Mouse (Mus musculus) liver, embryonic 13.5 days (tissue): ENCODE measurements at regions not wholly inside any gene's neighbourhood (a gene's known extent, or its start where the extent isn't known, plus 50 kb on each side); places are given as distances from the start of the nearest gene placed in this dataset.

ENCODE experiments used
- ATAC-seq: fragments of 200-750 bp; cut with Nextera tagmentation; 2 replicates; pipeline ENCODE4 v1.8.0; 2017; ENCODE audit warnings: low read depth, mild to moderate bottlenecking, moderate number of reproducible peaks, moderate library complexity
- DNase-seq: peaks from one replicate; pipeline ENCODE4 v3.0.0; 2022
- H3K27ac ChIP-seq: fragments of 300-500 bp; sonication (generic); 2 replicates; pipeline ENCODE4 v1.5.1; 2015; ENCODE audit warnings: moderate library complexity, mild to moderate bottlenecking, inconsistent platforms
- H3K27me3 ChIP-seq: fragments of 300-500 bp; sonication (generic); 2 replicates; pipeline ENCODE4 v1.6.1; 2015; ENCODE audit warnings: mild to moderate bottlenecking, inconsistent platforms
- H3K36me3 ChIP-seq: fragments of 300-500 bp; sonication (generic); 2 replicates; pipeline ENCODE4 v1.6.1; 2015; ENCODE audit warnings: mild to moderate bottlenecking, inconsistent platforms
- H3K4me1 ChIP-seq: fragments of 300-500 bp; sonication (generic); replicated peaks from 2 replicates; pipeline ENCODE4 v1.6.1; 2015; ENCODE audit warnings: inconsistent platforms
- H3K4me2 ChIP-seq: fragments of 300-500 bp; sonication (generic); 2 replicates; pipeline ENCODE4 v1.6.1; 2015; ENCODE audit warnings: inconsistent platforms, mild to moderate bottlenecking, moderate library complexity
- H3K4me3 ChIP-seq: fragments of 300-500 bp; sonication (generic); replicated peaks from 2 replicates; pipeline ENCODE4 v1.5.1; 2015; ENCODE audit warnings: mild to moderate bottlenecking, inconsistent platforms
- H3K9ac ChIP-seq: fragments of 300-500 bp; sonication (generic); 2 replicates; pipeline ENCODE4 v1.6.1; 2015; ENCODE audit warnings: mild to moderate bottlenecking, inconsistent platforms
- H3K9me3 ChIP-seq: fragments of 300-500 bp; sonication (generic); replicated peaks from 2 replicates; pipeline ENCODE4 v1.6.1; 2016; ENCODE audit warnings: inconsistent platforms
- WGBS: fragments of 180-500 bp; shearing (Covaris S2); methylation state at CpG from one replicate; pipeline ENCODE4 v1.1.7; 2015; ENCODE audit not compliant: insufficient replicate concordance; 5-methylcytosine and 5-hydroxymethylcytosine counted together

GRCm38 (mm10) chr2:128240536-128241279 is 114.9 kb downstream of the Bcl2l11 start:
- Histone ChIP-seq H3K27me3 (no peaks in the 10 kb centered on the region), H3K4me2 (no peak overlapping the region), H3K4me3 (no peak overlapping the region), H3K9me3 (no peaks in the 10 kb centered on the region), H3K27ac (no peak overlapping the region), H3K4me1 (no peaks in the 10 kb centered on the region; the same call in 1 of the 2 replicates), H3K9ac (no peak overlapping the region), H3K36me3 (no peaks in the 10 kb centered on the region)
- ATAC-seq = no peak
- no peak for DNase-seq
- WGBS = 35% methylated on average over 9 of the region's 9 CpGs

GRCm38 (mm10) chr2:128241280-128241665 is 115.4 kb downstream of the Bcl2l11 start:
- ATAC-seq (no peak), DNase-seq (no peak)
- Histone ChIP-seq H3K4me3 (no peak overlapping the region), H3K4me2 (no peak overlapping the region), H3K9me3 (no peaks in the 10 kb centered on the region), H3K27me3 (no peaks in the 10 kb centered on the region), H3K9ac (no peak overlapping the region), H3K36me3 (no peaks in the 10 kb centered on the region), H3K4me1 (no peaks in the 10 kb centered on the region; the same call in 1 of the 2 replicates), H3K27ac (no peak overlapping the region)
- WGBS = 26% methylated on average over 3 of the region's 3 CpGs

GRCm38 (mm10) chr2:128245544-128245943 is 119.7 kb downstream of the Bcl2l11 start:
- no peak overlapping the region for H3K27ac ChIP-seq
- no peaks in the 10 kb centered on the region for H3K9me3 ChIP-seq
- H3K4me3 ChIP-seq = no peak overlapping the region
- H3K4me1 ChIP-seq = no peaks in the 10 kb centered on the region; the same call in 1 of the 2 replicates
- no peaks in the 10 kb centered on the region for H3K36me3 ChIP-seq
- no peak for DNase-seq
- no peaks in the 10 kb centered on the region for H3K27me3 ChIP-seq
- H3K9ac ChIP-seq = no peak overlapping the region
- no peak overlapping the region for H3K4me2 ChIP-seq
- ATAC-seq = no peak
- WGBS = 71% methylated on average over 10 of the region's 10 CpGs

- Histone ChIP-seq H3K4me3 (no peak overlapping the region), H3K4me2 (no peak overlapping the region), H3K9ac (no peak overlapping the region), H3K27me3 (no peaks in the 10 kb centered on the region), H3K36me3 (no peaks in the 10 kb centered on the region), H3K4me1 (no peaks in the 10 kb centered on the region), H3K9me3 (no peaks in the 10 kb centered on the region), H3K27ac (no peak overlapping the region)
- ATAC-seq (no peak), DNase-seq (no peak)
- 47% methylated on average over 4 of the region's 4 CpGs for WGBS
Measured at GRCm38 (mm10) chr2:128247967-128248366, 122.1 kb downstream of the Bcl2l11 start.

GRCm38 (mm10) chr2:128249188-128249587 is 123.3 kb downstream of the Bcl2l11 start:
- no peak for ATAC-seq
- DNase-seq = no peak
- H3K27me3 ChIP-seq = no peaks in the 10 kb centered on the region

GRCm38 (mm10) chr2:128249607-128250006 is 123.8 kb downstream of the Bcl2l11 start:
- H3K36me3 ChIP-seq = no peaks in the 10 kb centered on the region
- H3K4me1 ChIP-seq = no peaks in the 10 kb centered on the region
- no peak overlapping the region for H3K9ac ChIP-seq
- H3K27ac ChIP-seq = no peak overlapping the region
- ATAC-seq (no peak), DNase-seq (no peak)
- no peaks in the 10 kb centered on the region for H3K27me3 ChIP-seq
- WGBS = 51% methylated on average over 2 of the region's 2 CpGs
- no peaks in the 10 kb centered on the region for H3K9me3 ChIP-seq
- H3K4me2 ChIP-seq = no peak overlapping the region
- H3K4me3 ChIP-seq = no peak overlapping the region

More at GRCm38 (mm10) chr2:128249188-128249587, 123.3 kb downstream of the Bcl2l11 start:
- Histone ChIP-seq H3K4me2 (no peak overlapping the region), H3K27ac (no peak overlapping the region), H3K9me3 (no peaks in the 10 kb centered on the region), H3K36me3 (no peaks in the 10 kb centered on the region), H3K9ac (no peak overlapping the region), H3K4me3 (no peak overlapping the region), H3K4me1 (no peaks in the 10 kb centered on the region)
- WGBS = 67% methylated on average over 4 of the region's 4 CpGs

GRCm38 (mm10) chr2:128250841-128251240 is 125.0 kb downstream of the Bcl2l11 start:
- WGBS = 52% methylated on average over 4 of the region's 4 CpGs
- H3K27ac ChIP-seq = no peak overlapping the region
- no peak for ATAC-seq

GRCm38 (mm10) chr2:128256651-128257050 is 130.8 kb downstream of the Bcl2l11 start:
- no peaks in the 10 kb centered on the region for H3K36me3 ChIP-seq
- no peak overlapping the region for H3K27ac ChIP-seq
- no peak overlapping the region for H3K9ac ChIP-seq
- 61% methylated on average over 6 of the region's 6 CpGs for WGBS
- DNase-seq (no peak), ATAC-seq (no peak)
- no peaks in the 10 kb centered on the region for H3K27me3 ChIP-seq
- H3K4me1 ChIP-seq = no peaks in the 10 kb centered on the region
- H3K4me3 ChIP-seq = no peak overlapping the region
- H3K4me2 ChIP-seq = no peak overlapping the region
- no peaks in the 10 kb centered on the region for H3K9me3 ChIP-seq

More at GRCm38 (mm10) chr2:128250841-128251240, 125.0 kb downstream of the Bcl2l11 start:
- H3K9ac ChIP-seq = no peak overlapping the region
- no peaks in the 10 kb centered on the region for H3K36me3 ChIP-seq
- no peaks in the 10 kb centered on the region for H3K4me1 ChIP-seq
- H3K9me3 ChIP-seq = no peaks in the 10 kb centered on the region
- H3K4me2 ChIP-seq = no peak overlapping the region
- H3K27me3 ChIP-seq = no peaks in the 10 kb centered on the region
- DNase-seq = no peak
- H3K4me3 ChIP-seq = no peak overlapping the region

GRCm38 (mm10) chr2:128257262-128257661 is 131.4 kb downstream of the Bcl2l11 start:
- DNase-seq (no peak), ATAC-seq (no peak)
- Histone ChIP-seq H3K36me3 (no peaks in the 10 kb centered on the region), H3K27ac (no peak overlapping the region), H3K4me1 (no peaks in the 10 kb centered on the region), H3K9ac (no peak overlapping the region), H3K4me2 (no peak overlapping the region), H3K4me3 (no peak overlapping the region), H3K9me3 (no peaks in the 10 kb centered on the region), H3K27me3 (no peaks in the 10 kb centered on the region)
- 68% methylated on average over 9 of the region's 9 CpGs for whole genome bisulfite sequencing

- H3K27ac ChIP-seq = no peak overlapping the region
- no peaks in the 10 kb centered on the region for H3K36me3 ChIP-seq
- 66% methylated on average over 3 of the region's 3 CpGs for WGBS
- no peak overlapping the region for H3K4me3 ChIP-seq
- peaks cover 8% of the 10 kb centered on the region; the same call in 1 of the 2 replicates for H3K4me1 ChIP-seq
- no peak for ATAC-seq
- no peak overlapping the region for H3K4me2 ChIP-seq
- no peak overlapping the region for H3K9ac ChIP-seq
- DNase-seq = no peak
- no peaks in the 10 kb centered on the region for H3K9me3 ChIP-seq
- H3K27me3 ChIP-seq = no peaks in the 10 kb centered on the region
Measured at GRCm38 (mm10) chr2:128263880-128264279, 138.0 kb downstream of the Bcl2l11 start.

- peaks cover 8% of the 10 kb centered on the region; the same call in 1 of the 2 replicates for H3K4me1 ChIP-seq
- no peak overlapping the region for H3K27ac ChIP-seq
- H3K9me3 ChIP-seq = no peaks in the 10 kb centered on the region
- no peak overlapping the region for H3K9ac ChIP-seq
- DNase-seq = no peak
- WGBS = 40% methylated on average over 9 of the region's 9 CpGs
- ATAC-seq = no peak
- no peak overlapping the region for H3K4me2 ChIP-seq
- no peaks in the 10 kb centered on the region for H3K36me3 ChIP-seq
- H3K27me3 ChIP-seq = no peaks in the 10 kb centered on the region
- no peak overlapping the region for H3K4me3 ChIP-seq
Measured at GRCm38 (mm10) chr2:128265014-128265990, 139.5 kb downstream of the Bcl2l11 start.
